Mouse (Mus musculus) midbrain, embryonic 13.5 days (tissue): Measurements from ENCODE around the gene Zfp207. TPM values are rescaled to one million over a fixed set of nuclear protein-coding genes. Genes with fewer than 3 reads are reported as not detected.
"Not testable (repeated sequence)": the region's sequence is repeated elsewhere in the genome, so short reads cannot be mapped to it uniquely, and the experiment has no call there.

Experiments used
- ATAC-seq: fragments of 200-750 bp; cut with Nextera tagmentation; 2 replicates; pipeline ENCODE4 v1.8.0; 2017; ENCODE audit warnings: mild to moderate bottlenecking, moderate TSS enrichment, moderate library complexity
- H3K27ac ChIP-seq: fragments of 300-500 bp; sonication (generic); 2 replicates; pipeline ENCODE4 v1.5.1; 2015; ENCODE audit warnings: inconsistent platforms, mild to moderate bottlenecking, moderate library complexity
- H3K27me3 ChIP-seq: fragments of 300-500 bp; sonication (generic); 2 replicates; pipeline ENCODE4 v1.6.1; 2015; ENCODE audit warnings: mild to moderate bottlenecking, inconsistent platforms
- H3K36me3 ChIP-seq: fragments of 300-500 bp; sonication (generic); 2 replicates; pipeline ENCODE4 v1.6.1; 2015; ENCODE audit warnings: mild to moderate bottlenecking, inconsistent platforms
- H3K4me1 ChIP-seq: fragments of 300-500 bp; sonication (generic); replicated peaks from 2 replicates; pipeline ENCODE4 v1.6.1; 2015; ENCODE audit warnings: inconsistent platforms
- H3K4me2 ChIP-seq: fragments of 300-500 bp; sonication (generic); replicated peaks from 2 replicates; pipeline ENCODE4 v1.6.1; 2015; ENCODE audit warnings: moderate library complexity, mild to moderate bottlenecking, inconsistent platforms
- H3K4me3 ChIP-seq: fragments of 300-500 bp; sonication (generic); replicated peaks from 2 replicates; pipeline ENCODE4 v1.5.1; 2015; ENCODE audit warnings: mild to moderate bottlenecking, inconsistent platforms
- H3K9ac ChIP-seq: fragments of 300-500 bp; sonication (generic); replicated peaks from 2 replicates; pipeline ENCODE4 v1.6.1; 2015; ENCODE audit warnings: mild to moderate bottlenecking, inconsistent platforms
- H3K9me3 ChIP-seq: fragments of 300-500 bp; sonication (generic); 2 replicates; pipeline ENCODE4 v1.6.1; 2016; ENCODE audit warnings: mild to moderate bottlenecking, inconsistent platforms
- WGBS: fragments of 180-500 bp; shearing (Covaris S2); methylation state at CpG from one replicate; pipeline ENCODE4 v1.1.7; 2015; 5-methylcytosine and 5-hydroxymethylcytosine counted together
- polyA plus RNA-seq: library from polyadenylated mRNA; unstranded; fragments of >200 nt; fragmentation: Nextera tagmentation; extraction: Ambion mirVana; gene quantifications from 2 replicates; pipeline ENCODE4 v1.2.1, GENCODE M21; 2015

Gene Zfp207
- 244 and 250 TPM in 2 replicates for polyA plus RNA-seq

DNA sequence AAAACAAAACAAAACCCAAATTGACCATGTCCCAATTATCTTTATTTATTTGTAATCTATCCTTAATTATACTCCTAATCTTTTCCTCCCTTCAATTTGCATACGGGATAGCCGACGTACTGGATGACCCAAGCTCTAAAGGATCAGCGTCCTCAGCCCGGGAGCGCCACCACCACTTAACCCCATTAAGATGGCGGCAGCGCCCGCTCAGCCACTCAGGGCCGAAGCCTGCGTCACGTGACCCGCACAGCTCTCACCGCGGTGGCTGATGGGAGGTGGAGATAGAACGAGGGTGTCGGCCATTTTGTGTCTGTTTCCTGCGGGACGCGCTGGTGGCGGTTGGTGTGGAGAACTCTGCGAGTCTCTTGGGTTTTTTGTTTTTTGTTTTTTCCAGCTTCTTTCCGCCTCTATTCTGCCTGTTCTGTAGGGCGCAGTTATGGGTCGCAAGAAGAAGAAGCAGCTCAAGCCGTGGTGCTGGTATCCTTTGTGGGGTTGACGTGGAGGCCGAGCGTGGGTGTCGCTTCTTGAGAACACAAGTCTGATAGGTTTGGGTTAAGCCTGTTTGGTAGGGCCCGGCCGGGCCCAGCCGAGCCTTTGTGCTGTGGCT, at the start of gene Zfp207:
Zfp207 (plus strand) TSS at position 261 of the 607 bp plus-strand sequence.
- peak within 1 kb of the TSS; percentile 94 for H3K4me3 ChIP-seq
- 0% methylated on average over 33 of the region's 33 CpGs for WGBS
- H3K4me2 ChIP-seq, result peak within 1 kb of the TSS; percentile 99
- peak; percentile 95 for ATAC-seq
- no peaks in the 10 kb centered on the region for H3K27me3 ChIP-seq
- H3K36me3 ChIP-seq, result peaks cover 9% of the 10 kb centered on the region
- peak within 1 kb of the TSS; percentile 90 for H3K27ac ChIP-seq
- H3K9ac ChIP-seq, result peak within 1 kb of the TSS; percentile 98
- H3K4me1 ChIP-seq, result peaks cover 43% of the 10 kb centered on the region
- H3K9me3 ChIP-seq, result no peaks in the 10 kb centered on the region

DNA sequence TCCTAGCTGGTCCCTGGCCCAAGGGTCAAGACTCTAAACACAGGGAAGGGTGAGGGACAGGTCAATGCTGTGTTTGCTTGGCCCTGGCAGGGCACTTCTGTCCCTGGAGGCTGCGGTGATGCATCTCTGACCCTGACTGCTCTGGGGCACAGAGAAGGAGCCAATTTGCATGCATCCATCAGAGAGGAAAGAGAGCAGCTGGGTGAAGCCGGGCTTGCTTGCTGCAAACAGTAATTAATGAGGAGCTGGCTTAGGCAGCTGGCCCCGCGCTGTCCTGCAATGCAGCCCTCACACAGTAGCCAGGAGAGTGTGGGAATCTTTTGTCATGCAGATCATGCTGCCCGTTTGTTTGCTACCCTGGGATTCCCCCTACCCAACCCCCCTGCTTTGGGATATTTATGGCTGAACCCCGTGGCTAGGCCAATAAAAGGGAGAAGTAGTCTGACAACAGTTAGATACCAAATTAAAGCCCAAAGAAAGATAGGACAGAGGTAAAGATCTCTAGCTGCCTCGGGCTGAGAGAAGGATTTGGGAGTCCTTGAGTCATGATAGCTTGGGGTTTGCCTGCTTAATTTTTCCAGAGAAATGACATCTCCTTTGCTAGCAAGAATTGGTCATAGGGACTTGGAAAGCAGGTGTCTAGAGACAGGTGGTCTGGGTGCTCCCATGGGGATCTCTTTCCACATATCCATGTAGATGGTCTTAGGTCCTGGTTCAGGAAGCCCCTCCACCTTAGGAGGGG, 47.3 kb upstream of the Zfp207 start:
- Histone ChIP-seq H3K36me3 (peaks cover 17% of the 10 kb centered on the region; the same call in 1 of the 2 replicates), H3K4me1 (peaks cover 30% of the 10 kb centered on the region), H3K9ac (peak overlapping the region; percentile 4; the same call in 1 of the 2 replicates), H3K27ac (peak overlapping the region; percentile 92), H3K9me3 (no peaks in the 10 kb centered on the region), H3K27me3 (no peaks in the 10 kb centered on the region), H3K4me2 (peak overlapping the region; percentile 13), H3K4me3 (no peak overlapping the region)
- peak; percentile 96 for ATAC-seq
- 2% methylated on average over 7 of the region's 7 CpGs for WGBS

GRCm38 (mm10) chr11:80336351-80336730, 46.7 kb upstream of the Zfp207 start:
- Histone ChIP-seq H3K4me2 (no peak overlapping the region), H3K9me3 (no peaks in the 10 kb centered on the region), H3K9ac (no peak overlapping the region), H3K27ac (peak overlapping the region; percentile 92), H3K4me1 (peaks cover 30% of the 10 kb centered on the region), H3K27me3 (no peaks in the 10 kb centered on the region), H3K4me3 (no peak overlapping the region), H3K36me3 (peaks cover 17% of the 10 kb centered on the region; the same call in 1 of the 2 replicates)
- 13% methylated on average over 6 of the region's 6 CpGs for WGBS
- ATAC-seq, result no peak

DNA sequence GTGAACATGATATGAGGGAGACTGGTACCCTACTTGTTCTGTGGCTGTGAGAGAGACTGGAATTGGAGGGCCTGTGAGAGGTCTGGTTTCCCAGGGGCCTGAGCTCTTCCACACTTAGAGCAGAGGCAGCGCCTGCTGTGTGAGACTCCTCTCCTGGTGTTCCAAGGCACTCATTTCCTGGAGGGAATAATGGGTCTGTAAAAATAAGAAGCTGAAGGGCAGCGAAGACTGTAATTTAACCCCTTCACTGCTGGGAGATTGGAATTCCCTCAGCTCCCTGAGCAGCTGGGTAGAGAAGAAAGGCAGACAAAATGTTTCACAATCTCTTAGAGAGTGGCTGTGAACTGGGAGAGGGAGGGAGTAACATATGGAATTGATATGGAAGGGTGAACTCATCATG, 40.6 kb upstream of the Zfp207 start:
- Histone ChIP-seq H3K27me3 (no peaks in the 10 kb centered on the region), H3K27ac (no peak overlapping the region), H3K36me3 (0 out of 2 replicates have a peak, but pooled peaks cover 3% of the 10 kb centered on the region), H3K9ac (no peak overlapping the region), H3K4me1 (peaks cover 18% of the 10 kb centered on the region; the same call in 1 of the 2 replicates), H3K4me3 (no peak overlapping the region), H3K4me2 (no peak overlapping the region), H3K9me3 (no peaks in the 10 kb centered on the region)
- ATAC-seq, result no peak
- WGBS, result 13% methylated on average over 2 of the region's 2 CpGs

- Histone ChIP-seq H3K4me3 (no peak overlapping the region), H3K9me3 (no peaks in the 10 kb centered on the region), H3K27ac (no peak overlapping the region), H3K36me3 (peaks cover 3% of the 10 kb centered on the region; the same call in 1 of the 2 replicates), H3K4me2 (no peak overlapping the region), H3K4me1 (no peaks in the 10 kb centered on the region), H3K9ac (no peak overlapping the region), H3K27me3 (no peaks in the 10 kb centered on the region)
- 71% methylated on average over 5 of the region's 5 CpGs for WGBS
- 0 out of 2 replicates have a peak, but pooled peaks have one; percentile 48 for ATAC-seq
These were observed 31.1 kb upstream of the Zfp207 start for GRCm38 (mm10) chr11:80351832-80352430.

- WGBS, result 46% methylated on average over 4 of the region's 4 CpGs
- Histone ChIP-seq H3K4me3 (no peak overlapping the region), H3K4me1 (no peaks in the 10 kb centered on the region), H3K27me3 (no peaks in the 10 kb centered on the region), H3K9ac (no peak overlapping the region), H3K9me3 (no peaks in the 10 kb centered on the region), H3K4me2 (no peak overlapping the region), H3K36me3 (peaks cover 13% of the 10 kb centered on the region; the same call in 1 of the 2 replicates), H3K27ac (no peak overlapping the region)
- no peak for ATAC-seq
These were observed 28.2 kb upstream of the Zfp207 start for GRCm38 (mm10) chr11:80354832-80355231.

DNA sequence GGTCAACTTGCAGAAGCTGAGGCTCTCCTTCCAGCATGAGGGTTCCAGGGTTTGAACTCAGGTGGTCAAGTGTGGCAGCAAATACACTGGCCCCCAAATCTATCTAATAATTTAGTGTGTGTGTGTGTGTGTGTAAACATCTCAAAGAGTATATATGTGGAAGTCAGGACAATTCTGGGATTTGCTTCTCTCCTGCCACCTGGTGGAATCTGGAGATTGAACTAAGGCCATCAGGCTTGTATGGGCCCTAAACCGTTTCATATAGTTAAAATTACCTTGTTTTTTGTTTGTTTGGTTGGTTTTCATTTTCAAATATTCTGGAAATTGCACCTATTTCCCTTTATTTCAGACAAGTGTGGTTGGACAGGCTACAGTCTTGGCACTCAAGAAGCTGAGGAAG, 14.1 kb upstream of the Zfp207 start:
- Histone ChIP-seq H3K4me2 (no peak overlapping the region), H3K36me3 (peaks cover 61% of the 10 kb centered on the region), H3K27me3 (no peaks in the 10 kb centered on the region), H3K9ac (no peak overlapping the region), H3K4me1 (no peaks in the 10 kb centered on the region), H3K4me3 (no peak overlapping the region), H3K27ac (no peak overlapping the region), H3K9me3 (no peaks in the 10 kb centered on the region)
- ATAC-seq, result no peak
- 91% methylated on average over 1 of the region's 1 CpGs for WGBS

DNA sequence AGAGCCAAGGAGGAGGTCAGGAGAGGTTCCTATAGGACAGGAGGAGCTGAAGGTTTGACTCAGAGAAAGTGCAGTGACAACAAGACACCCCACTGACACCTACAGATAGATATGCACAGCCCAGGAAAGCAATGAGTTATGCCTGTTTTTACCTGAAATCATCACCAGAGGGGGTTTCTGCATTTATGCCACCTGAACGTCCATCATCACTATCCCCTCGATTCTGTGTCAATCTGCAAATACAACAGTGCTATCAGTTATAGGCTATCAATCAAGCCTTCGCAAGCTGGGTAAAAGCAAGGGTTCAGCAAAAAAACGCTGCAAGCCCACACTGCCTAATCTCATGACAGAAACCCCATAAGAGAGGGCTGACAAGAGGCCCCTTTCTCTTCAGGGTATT, 6.4 kb upstream of the Zfp207 start:
- Histone ChIP-seq H3K27ac (no peak overlapping the region), H3K4me3 (no peak overlapping the region), H3K9ac (no peak overlapping the region), H3K9me3 (no peaks in the 10 kb centered on the region), H3K4me1 (peaks cover 14% of the 10 kb centered on the region), H3K36me3 (peaks cover 24% of the 10 kb centered on the region), H3K27me3 (no peaks in the 10 kb centered on the region), H3K4me2 (peak overlapping the region; percentile 81; the same call in 1 of the 2 replicates)
- 66% methylated on average over 4 of the region's 4 CpGs for WGBS
- ATAC-seq, result no peak

- WGBS, result 2% methylated on average over 42 of the region's 43 CpGs
- peak within 1 kb of the TSS; percentile 88 for H3K4me3 ChIP-seq
These were observed 5.2 kb upstream of the Zfp207 start, which contains the start of gene 5730455P16Rik for GRCm38 (mm10) chr11:80377712-80378451. Gene 5730455P16Rik, minus strand, starts transcription at chr11:80378034.

GRCm38 (mm10) chr11:80378452-80379068, 4.5 kb upstream of the Zfp207 start:
- 66% methylated on average over 2 of the region's 2 CpGs for WGBS
- H3K36me3 ChIP-seq, result peaks cover 15% of the 10 kb centered on the region
- H3K27ac ChIP-seq, result peak overlapping the region; percentile 96
- H3K9me3 ChIP-seq, H3K27me3 ChIP-seq, ATAC-seq: not testable (repeated sequence)
- peak overlapping the region; percentile 88 for H3K4me3 ChIP-seq
- H3K9ac ChIP-seq, result peak overlapping the region; percentile 98
- H3K4me2 ChIP-seq, result peak overlapping the region; percentile 81
- peaks cover 21% of the 10 kb centered on the region for H3K4me1 ChIP-seq

More at GRCm38 (mm10) chr11:80377712-80378451, 5.2 kb upstream of the Zfp207 start, which contains the start of gene 5730455P16Rik:
- Histone ChIP-seq H3K27me3 (no peaks in the 10 kb centered on the region), H3K36me3 (peaks cover 20% of the 10 kb centered on the region), H3K9ac (peak within 1 kb of the TSS; percentile 98), H3K27ac (peak within 1 kb of the TSS; percentile 96), H3K4me2 (peak within 1 kb of the TSS; percentile 81), H3K9me3 (no peaks in the 10 kb centered on the region), H3K4me1 (peaks cover 21% of the 10 kb centered on the region)
- peak; percentile 86 for ATAC-seq

GRCm38 (mm10) chr11:80379184-80379583, 3.9 kb upstream of the Zfp207 start:
- not testable (repeated sequence) for H3K4me2 ChIP-seq, H3K36me3 ChIP-seq, H3K4me3 ChIP-seq, H3K9me3 ChIP-seq, H3K9ac ChIP-seq, ATAC-seq, H3K27ac ChIP-seq, H3K27me3 ChIP-seq
- 97% methylated on average over 7 of the region's 7 CpGs for WGBS
- peaks cover 21% of the 10 kb centered on the region for H3K4me1 ChIP-seq
